Mouse (Mus musculus) A20 (cell line): ENCODE measurements at regions not wholly inside any gene's neighbourhood (a gene's known extent, or its start where the extent isn't known, plus 50 kb on each side); places are given as distances from the start of the nearest gene placed in this dataset.
A peak's percentile ranks its signal among the peaks of the same experiment; 100 is the strongest.

Source experiments
- DNase-seq: peaks from one replicate; pipeline ENCODE4 v3.0.0-alpha.2; 2011; ENCODE audit warnings: low read depth, low spot score

GRCm38 (mm10) chr1:35827471-35827870 lies 240.7 kb upstream of the Hs6st1 start:
- DNase-seq = peak; percentile 26

GRCm38 (mm10) chr1:35834180-35834579 lies 234.0 kb upstream of the Hs6st1 start:
- no peak for DNase-seq

- no peak for DNase-seq
Observed at GRCm38 (mm10) chr1:35836552-35836951, 231.6 kb upstream of the Hs6st1 start.

GRCm38 (mm10) chr1:35838625-35839024 lies 229.6 kb upstream of the Hs6st1 start:
- no peak for DNase-seq

- DNase-seq = peak; percentile 73
Observed at GRCm38 (mm10) chr1:35839446-35839845, 228.8 kb upstream of the Hs6st1 start.

GRCm38 (mm10) chr1:35841626-35842025 lies 226.6 kb upstream of the Hs6st1 start:
- DNase-seq = no peak

GRCm38 (mm10) chr1:35842707-35843106 lies 225.5 kb upstream of the Hs6st1 start:
- no peak for DNase-seq

- DNase-seq = no peak
Observed at GRCm38 (mm10) chr1:35843566-35843965, 224.6 kb upstream of the Hs6st1 start.

- DNase-seq = peak; percentile 55
Observed at GRCm38 (mm10) chr1:35846224-35846936, 221.8 kb upstream of the Hs6st1 start.

- DNase-seq = peak; percentile 7
Observed at GRCm38 (mm10) chr1:35848160-35848954, 219.8 kb upstream of the Hs6st1 start.

GRCm38 (mm10) chr1:35849406-35850190 lies 218.6 kb upstream of the Hs6st1 start:
- DNase-seq = no peak

GRCm38 (mm10) chr1:35850191-35850545 lies 218.0 kb upstream of the Hs6st1 start:
- DNase-seq = no peak

- DNase-seq = no peak
Observed at GRCm38 (mm10) chr1:35850566-35851085, 217.6 kb upstream of the Hs6st1 start.

GRCm38 (mm10) chr1:35851681-35852409 lies 216.4 kb upstream of the Hs6st1 start:
- peak; percentile 58 for DNase-seq

GRCm38 (mm10) chr1:35853018-35853417 lies 215.2 kb upstream of the Hs6st1 start:
- no peak for DNase-seq

- DNase-seq = no peak
Observed at GRCm38 (mm10) chr1:35855650-35856049, 212.6 kb upstream of the Hs6st1 start.

- DNase-seq = peak; percentile 35
Observed at GRCm38 (mm10) chr1:35858342-35858741, 209.9 kb upstream of the Hs6st1 start.

GRCm38 (mm10) chr1:35860779-35861178 lies 207.4 kb upstream of the Hs6st1 start:
- peak; percentile 83 for DNase-seq

GRCm38 (mm10) chr1:35862196-35862595 lies 206.0 kb upstream of the Hs6st1 start:
- peak; percentile 41 for DNase-seq

GRCm38 (mm10) chr1:35862661-35863060 lies 205.5 kb upstream of the Hs6st1 start:
- DNase-seq = no peak

GRCm38 (mm10) chr1:35864246-35864645 lies 204.0 kb upstream of the Hs6st1 start:
- no peak for DNase-seq
